20 mouse cellular contexts compared by ENCODE assay signal in genomic region chr13:93058551-93059011, GRCm38 (mm10).
DNase-seq lines count a peak whose midpoint lies in the region; ATAC-seq and TF ChIP-seq lines count a peak whose summit lies in the region.
"Had no signal": no experiment of that assay in that cellular context is flagged by ENCODE, and none has a peak within 500 bp of the region (broad histone marks: within the 10 kb centered on the region; RNA-seq: fewer than 3 reads in every experiment).

No protein-coding gene starts in this region.

- DNase-seq in left cerebral cortex, adult 11 months (ENCODE audit: low spot score) = peak; percentile 66
- no peak for DNase-seq in left cerebral cortex, postnatal 10 days (ENCODE audit: extremely low spot score in 1 of 2, low spot score in 2 of 2)
- peak; percentile 15 to 50 for DNase-seq in layer of hippocampus, postnatal 14 days (ENCODE audit: low spot score in 2 of 2)
- DNase-seq in adrenal gland, adult 8-10 months = no peak
- no peak for DNase-seq in spleen, adult 12 weeks (ENCODE audit: low spot score)
- no peak for DNase-seq in retina, postnatal 1 day
- DNase-seq: adrenal gland, postnatal 36 days; B cell, adult 2 months; cerebellum, adult 9-10 months; heart, adult 2 months; kidney, adult 8-10 months; kidney, postnatal 36 days; lung, postnatal 10 days; thymus, postnatal 36 days had no signal

- no peak for TF ChIP-seq POLR2A in olfactory bulb, adult 2 months (IDR thresholded peaks at IDR 0.05; ENCODE audit: insufficient read depth, low read depth, low read length)

- TF ChIP-seq CTCF in olfactory bulb, adult 2 months (IDR thresholded peaks at IDR 0.05; ENCODE audit: insufficient read depth, low read depth, low read length) = no peak

- intact Hi-C loops in left cerebral cortex, postnatal 10 days (cut with DNase I) = no loop called here

- H3K4me1 ChIP-seq in olfactory bulb, adult 2 months (ENCODE audit: control insufficient read depth, insufficient read depth, low read length) = peaks cover 12% of the 10 kb centered on the region
- H3K4me1 ChIP-seq: liver, embryonic 15.5 days had no signal

- H3K27ac ChIP-seq in olfactory bulb, adult 2 months (ENCODE audit: insufficient read depth, low read depth, low read length) = peak overlapping the region; percentile 68
- H3K27ac ChIP-seq: forebrain, embryonic 12.5 days; heart, adult 2 months; limb, embryonic 13.5 days; liver, embryonic 15.5 days had no signal

- no peak overlapping the region for H3K4me3 ChIP-seq in olfactory bulb, adult 2 months (ENCODE audit: insufficient read depth, low read depth, low read length)
- H3K4me3 ChIP-seq: forebrain, embryonic 12.5 days; heart, adult 2 months; limb, embryonic 13.5 days; liver, embryonic 15.5 days had no signal

- WGBS in olfactory bulb, adult 2 months = 43% methylated on average over 5 of the region's 5 CpGs

- peak; percentile 79 for ATAC-seq in frontal cortex, adult (ENCODE audit: low TSS enrichment)
- ATAC-seq: inflammation-experienced regulatory T-cells, adult 6 months had no signal

Comparison
In these comparisons a context has a peak if more than half of its experiments do, and no peak if none do; other contexts are left out.
1. DNase-seq: peak in left cerebral cortex, adult 11 months (single experiment) and layer of hippocampus, postnatal 14 days (2 of 2); none in left cerebral cortex, postnatal 10 days (0 of 2), adrenal gland, adult 8-10 months (single experiment), spleen, adult 12 weeks (single experiment) and retina, postnatal 1 day (single experiment).